Mouse (Mus musculus) liver, embryonic 14.5 days (tissue): Measurements from ENCODE around the gene Ttf2. TPM values are rescaled to one million over a fixed set of nuclear protein-coding genes. Genes with fewer than 3 reads are reported as not detected.

Source experiments
- ATAC-seq: fragments of 200-750 bp; cut with Nextera tagmentation; 2 replicates; pipeline ENCODE4 v1.8.0; 2017; ENCODE audit warnings: moderate number of reproducible peaks, mild to moderate bottlenecking, moderate library complexity; ENCODE audit not compliant: insufficient read depth
- DNase-seq, 3 experiments: peaks; one replicate each; pipeline ENCODE4 v3.0.0-alpha.2; 2012 to 2013; ENCODE audit warnings: low read depth in 3 of 3, low spot score in 3 of 3
- H3K27ac ChIP-seq: fragments of 300-500 bp; sonication (generic); 2 replicates; pipeline ENCODE4 v1.5.1; 2014; ENCODE audit warnings: moderate library complexity, mild to moderate bottlenecking, control low read depth, inconsistent platforms
- H3K27me3 ChIP-seq: fragments of 300-500 bp; sonication (generic); 2 replicates; pipeline ENCODE4 v1.6.1; 2014; ENCODE audit warnings: mild to moderate bottlenecking, low read length, moderate library complexity; ENCODE audit not compliant: control insufficient read depth, insufficient read depth
- H3K36me3 ChIP-seq: fragments of 300-500 bp; sonication (generic); replicated peaks from 2 replicates; pipeline ENCODE4 v1.6.1; 2014; ENCODE audit warnings: low read depth; ENCODE audit not compliant: control insufficient read depth, insufficient read depth
- H3K4me1 ChIP-seq, 2 experiments: fragments of 200-500 bp in 1 of 2; fragments of 300-500 bp in 1 of 2; sonication (generic) in 1 of 2; replicated peaks; 2 replicates each; pipeline ENCODE4 v1.6.1; 2012 to 2014; ENCODE audit warnings: antibody characterized with exemption in 1 of 2, inconsistent platforms in 1 of 2, low read length in 1 of 2; ENCODE audit not compliant: control insufficient read depth in 2 of 2, insufficient read depth in 2 of 2
- H3K4me2 ChIP-seq: fragments of 300-500 bp; sonication (generic); 2 replicates; pipeline ENCODE4 v1.6.1; 2014; ENCODE audit warnings: low read depth, mild to moderate bottlenecking, control low read depth, moderate library complexity
- H3K4me3 ChIP-seq, 2 experiments: fragments of 200-500 bp in 1 of 2; fragments of 300-500 bp in 1 of 2; sonication (generic) in 1 of 2; 2 replicates each; pipeline ENCODE4 v1.5.1; 2012 to 2014; ENCODE audit warnings: low read depth in 2 of 2, low read length in 2 of 2, mild to moderate bottlenecking in 2 of 2, control low read depth in 1 of 2, inconsistent platforms in 1 of 2, moderate library complexity in 1 of 2; ENCODE audit not compliant: insufficient read depth in 1 of 2
- H3K9ac ChIP-seq: fragments of 300-500 bp; sonication (generic); replicated peaks from 2 replicates; pipeline ENCODE4 v1.6.1; 2014; ENCODE audit warnings: mild to moderate bottlenecking, control low read depth, moderate library complexity
- H3K9me3 ChIP-seq: fragments of 300-500 bp; sonication (generic); 2 replicates; pipeline ENCODE4 v1.6.1; 2016; ENCODE audit warnings: low read length, mixed read lengths; ENCODE audit not compliant: control insufficient read depth
- CTCF ChIP-seq: IDR thresholded peaks from 2 replicates; pipeline ENCODE4 v1.5.1; 2016; ENCODE audit warnings: antibody characterized with exemption, low read depth, control low read depth
- EP300 ChIP-seq: IDR thresholded peaks from 2 replicates; pipeline ENCODE4 v1.6.1; 2016; ENCODE audit warnings: antibody characterized with exemption, low read depth
- WGBS: fragments of 180-500 bp; shearing (Covaris S2); extraction: QIAGEN DNeasy Blood & Tissue Kit; methylation state at CpG from one replicate; pipeline ENCODE4 v1.1.7; 2014; ENCODE audit not compliant: insufficient replicate concordance; 5-methylcytosine and 5-hydroxymethylcytosine counted together
- polyA plus RNA-seq, 2 experiments: library from polyadenylated mRNA; depleted of rRNA in 1 of 2; stranded (reverse) in 1 of 2; unstranded in 1 of 2; fragments of >200 nt; fragmentation: Nextera tagmentation in 1 of 2; extraction: Ambion mirVana in 1 of 2; gene quantifications; 2 replicates each; pipeline versions ENCODE4 v1.2.1 to v1.2.3; 2012 to 2014

The Ttf2 gene
- polyA plus RNA-seq, 2 experiments, result 6.8 TPM

- TF ChIP-seq EP300, result no peak
- TF ChIP-seq CTCF, result no peak
- Histone ChIP-seq H3K27ac (no peak overlapping the region), H3K9me3 (no peaks in the 10 kb centered on the region), H3K4me1 (no peaks in the 10 kb centered on the region; a peak in 1 of 4 replicates), H3K4me3 (no peak overlapping the region), H3K27me3 (no peaks in the 10 kb centered on the region; the same call in 1 of the 2 replicates), H3K4me2 (no peak overlapping the region), H3K36me3 (no peaks in the 10 kb centered on the region), H3K9ac (no peak overlapping the region)
- DNase-seq (no peak), ATAC-seq (no peak)
- WGBS, result 36% methylated on average over 5 of the region's 5 CpGs
Observed at GRCm38 (mm10) chr3:101007112-101007782, 37.8 kb upstream of the Ttf2 start.

- Histone ChIP-seq H3K4me3 (no peak overlapping the region), H3K36me3 (no peaks in the 10 kb centered on the region), H3K4me2 (no peak overlapping the region), H3K27ac (no peak overlapping the region), H3K9me3 (no peaks in the 10 kb centered on the region), H3K9ac (no peak overlapping the region), H3K4me1 (no peaks in the 10 kb centered on the region; a peak in 1 of 4 replicates), H3K27me3 (no peaks in the 10 kb centered on the region; the same call in 1 of the 2 replicates)
- 68% methylated on average over 6 of the region's 6 CpGs for WGBS
- TF ChIP-seq CTCF (no peak), EP300 (no peak)
- no peak for DNase-seq
- no peak for ATAC-seq
Observed at GRCm38 (mm10) chr3:101005392-101005791, 35.9 kb upstream of the Ttf2 start.

GRCm38 (mm10) chr3:101003575-101004356 lies 34.3 kb upstream of the Ttf2 start:
- no peak for ATAC-seq
- Histone ChIP-seq H3K27me3 (no peaks in the 10 kb centered on the region; the same call in 1 of the 2 replicates), H3K4me3 (no peak overlapping the region), H3K27ac (no peak overlapping the region), H3K4me1 (no peaks in the 10 kb centered on the region), H3K4me2 (no peak overlapping the region), H3K9me3 (no peaks in the 10 kb centered on the region), H3K36me3 (no peaks in the 10 kb centered on the region), H3K9ac (no peak overlapping the region)
- TF ChIP-seq CTCF (no peak), EP300 (no peak)
- WGBS, result 28% methylated on average over 15 of the region's 15 CpGs
- no peak for DNase-seq

- no peak for DNase-seq
Observed at GRCm38 (mm10) chr3:100999732-101000131, 30.3 kb upstream of the Ttf2 start.

GRCm38 (mm10) chr3:100998904-100999340 lies 29.5 kb upstream of the Ttf2 start:
- Histone ChIP-seq H3K36me3 (no peaks in the 10 kb centered on the region), H3K9ac (no peak overlapping the region), H3K4me3 (no peak overlapping the region), H3K27ac (no peak overlapping the region), H3K4me2 (no peak overlapping the region), H3K27me3 (no peaks in the 10 kb centered on the region; the same call in 1 of the 2 replicates), H3K9me3 (no peaks in the 10 kb centered on the region), H3K4me1 (no peaks in the 10 kb centered on the region)
- TF ChIP-seq CTCF, result peak; percentile 95
- TF ChIP-seq EP300, result no peak
- no peak for ATAC-seq
- 10% methylated on average over 6 of the region's 6 CpGs for WGBS
- DNase-seq, result peak; percentile 41 to 45 (median 44)

More at GRCm38 (mm10) chr3:100999732-101000131, 30.3 kb upstream of the Ttf2 start:
- Histone ChIP-seq H3K27me3 (no peaks in the 10 kb centered on the region; the same call in 1 of the 2 replicates), H3K36me3 (no peaks in the 10 kb centered on the region), H3K9me3 (no peaks in the 10 kb centered on the region), H3K27ac (no peak overlapping the region), H3K4me2 (no peak overlapping the region), H3K4me3 (no peak overlapping the region), H3K9ac (no peak overlapping the region), H3K4me1 (no peaks in the 10 kb centered on the region)
- no peak for ATAC-seq
- 27% methylated on average over 2 of the region's 2 CpGs for WGBS
- TF ChIP-seq CTCF, result no peak
- no peak for TF ChIP-seq EP300
